Mouse (Mus musculus) layer of hippocampus, postnatal 10 days (tissue): ENCODE measurements around the gene Wwp2. TPM values are rescaled to one million over a fixed set of nuclear protein-coding genes. Genes with fewer than 3 reads are reported as not detected.
A peak's percentile ranks its signal among the peaks of the same experiment; 100 is the strongest.

Source experiments
- DNase-seq, 2 experiments: peaks; one replicate each; pipeline ENCODE4 v3.0.0; 2021; ENCODE audit warnings: low spot score in 2 of 2
- total RNA-seq, 2 experiments: library from RNA; stranded (reverse); gene quantifications; 2 replicates each; pipeline ENCODE4 v1.2.3; 2021

Wwp2 gene
- total RNA-seq, 2 experiments from 2014 or later: 36.1 to 36.7 TPM

- no peak for DNase-seq
These were observed 119.1 kb downstream of the Wwp2 start for GRCm38 (mm10) chr8:107555231-107555630.

GRCm38 (mm10) chr8:107556511-107556936, 120.4 kb downstream of the Wwp2 start:
- DNase-seq: no peak

GRCm38 (mm10) chr8:107560820-107561536, 124.8 kb downstream of the Wwp2 start:
- DNase-seq: no peak

GRCm38 (mm10) chr8:107562164-107562563, 126.0 kb downstream of the Wwp2 start:
- no peak for DNase-seq

- DNase-seq: no peak
These were observed 134.9 kb downstream of the Wwp2 start for GRCm38 (mm10) chr8:107571046-107571445.

- DNase-seq: no peak
These were observed 135.4 kb downstream of the Wwp2 start for GRCm38 (mm10) chr8:107571486-107572135.

- peak; percentile 69 to 75 for DNase-seq
These were observed 136.3 kb downstream of the Wwp2 start for GRCm38 (mm10) chr8:107572497-107572896.

- DNase-seq: no peak
These were observed 138.6 kb downstream of the Wwp2 start for GRCm38 (mm10) chr8:107574771-107575170.

- peak; percentile 92 to 93 for DNase-seq
These were observed 140.5 kb downstream of the Wwp2 start for GRCm38 (mm10) chr8:107576702-107577101.

GRCm38 (mm10) chr8:107577640-107578039, 141.5 kb downstream of the Wwp2 start:
- no peak for DNase-seq

- DNase-seq: no peak
These were observed 142.0 kb downstream of the Wwp2 start for GRCm38 (mm10) chr8:107578132-107578531.

- DNase-seq: no peak
These were observed 142.4 kb downstream of the Wwp2 start for GRCm38 (mm10) chr8:107578541-107578940.

GRCm38 (mm10) chr8:107580879-107581278, 144.7 kb downstream of the Wwp2 start:
- DNase-seq: no peak

- DNase-seq: no peak
These were observed 145.4 kb downstream of the Wwp2 start for GRCm38 (mm10) chr8:107581536-107581935.

- no peak for DNase-seq
These were observed 146.0 kb downstream of the Wwp2 start for GRCm38 (mm10) chr8:107582136-107582535.

- peak in 1 of 2 experiments; percentile 20 for DNase-seq
These were observed 151.3 kb downstream of the Wwp2 start for GRCm38 (mm10) chr8:107587429-107587994.

- peak; percentile 94 to 95 for DNase-seq
These were observed 152.0 kb downstream of the Wwp2 start, which contains the start of gene Psmd7 for GRCm38 (mm10) chr8:107587995-107588780. Psmd7 (minus strand) TSS chr8:107588464.

GRCm38 (mm10) chr8:107593967-107594729, 158.0 kb downstream of the Wwp2 start:
- no peak for DNase-seq

- DNase-seq: no peak
These were observed 158.7 kb downstream of the Wwp2 start for GRCm38 (mm10) chr8:107594817-107595216.

- DNase-seq: no peak
These were observed 161.6 kb downstream of the Wwp2 start for GRCm38 (mm10) chr8:107597731-107598130.

- no peak for DNase-seq
These were observed 163.5 kb downstream of the Wwp2 start for GRCm38 (mm10) chr8:107599691-107600090.
